Mouse (Mus musculus) brain, embryonic 14.5 days (tissue): ENCODE data around the gene Nfyb.

Experiments used
- CTCF ChIP-seq: fragments of 200-500 bp; IDR thresholded peaks from 2 replicates; pipeline ENCODE4 v1.5.1; 2012; ENCODE audit warnings: inconsistent platforms, mild to moderate bottlenecking, moderate library complexity, borderline replicate concordance; ENCODE audit not compliant: insufficient read depth, insufficient read length; ENCODE audit errors: extremely low read depth
- POLR2A ChIP-seq: fragments of 200-500 bp; IDR thresholded peaks from 2 replicates; pipeline ENCODE4 v1.6.1; 2012; ENCODE audit warnings: mild to moderate bottlenecking, inconsistent platforms, borderline replicate concordance; ENCODE audit not compliant: poor library complexity, insufficient read depth, insufficient read length, severe bottlenecking; ENCODE audit errors: extremely low read depth

DNA sequence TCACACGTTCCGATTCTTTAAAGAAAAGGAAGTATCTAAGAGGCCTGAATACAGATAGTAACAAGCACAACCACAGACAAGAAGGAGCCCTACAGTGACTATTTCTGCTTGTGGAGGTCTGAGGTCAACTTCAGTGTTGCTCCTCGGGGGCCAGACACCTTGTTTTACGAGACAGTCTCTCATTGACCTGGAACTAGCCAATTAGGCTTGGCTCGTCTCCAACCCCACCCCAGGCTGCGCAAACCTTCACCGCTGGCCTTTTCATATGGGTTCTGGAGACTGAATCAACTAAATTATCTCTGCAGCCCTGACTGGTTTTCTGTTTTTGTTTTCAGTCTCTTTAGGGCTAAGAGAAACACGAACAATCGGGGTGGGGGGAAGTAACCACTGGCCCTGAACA, 6.6 kb downstream of the Nfyb start:
- TF ChIP-seq CTCF (no peak), POLR2A (no peak)
